Mouse (Mus musculus) embryonic stem cell, embryonic (primary cell): ENCODE results near the gene Ube2c.

Source experiments
- CTCF ChIA-PET, 4 experiments: fragments of 300-600 bp in 2 of 4; fragments of 350-600 bp in 2 of 4; sonication (Branson Sonifier 250); formaldehyde crosslinking; loops; one replicate each; lab custom pipeline; 2022; ENCODE audit warnings: inconsistent platforms in 2 of 4; lab: Charles Lee
- POLR2A ChIA-PET, 4 experiments: fragments of 300-600 bp in 2 of 4; fragments of 350-600 bp in 2 of 4; sonication (Branson Sonifier 250); formaldehyde crosslinking; loops; one replicate each; lab custom pipeline; 2022; ENCODE audit warnings: antibody characterized with exemption in 4 of 4, inconsistent platforms in 1 of 4; lab: Charles Lee

The Ube2c gene

GRCm38 (mm10) chr2:164769258-164770037 is at the start of gene Ube2c:
Gene Ube2c, plus strand, starts transcription at chr2:164769898.
- POLR2A ChIA-PET = interaction anchor here (0.6 to 19.8 kb wide), 51 partner anchors 8 to 313 kb away, joined by 3 to 366 read pairs (median 4); partner anchors contain the start of genes Snx21 (in 3 of the 4), Zswim1 (in 3 of the 4), Acot8 (in 2 of the 4) and Pltp (in 2 of the 4)
- CTCF ChIA-PET = interaction anchor here in 3 of 4 experiments (0.6 to 1.9 kb wide), 12 partner anchors 15 to 684 kb away, joined by 3 to 7 read pairs (median 4); partner anchors contain the start of genes Snx21 (in 1 of the 3), Wfdc10 (in 1 of the 3) and Wfdc9 (in 1 of the 3)

GRCm38 (mm10) chr2:164723276-164723675 is 46.4 kb upstream of the Ube2c start:
- ChIA-PET CTCF (interaction anchor here (0.5 to 1.4 kb wide), 6 partner anchors 47 to 306 kb away, joined by 3 to 6 read pairs (median 4); partner anchors contain the start of genes Wfdc10 (in 2 of the 4) and Wfdc9 (in 2 of the 4)), POLR2A (interaction anchor here in 2 of 4 experiments (0.6 to 1.3 kb wide), 4 partner anchors 23 to 210 kb away, joined by 3 to 6 read pairs (median 4); partner anchors contain the start of gene Pcif1 (in 1 of the 2))

DNA sequence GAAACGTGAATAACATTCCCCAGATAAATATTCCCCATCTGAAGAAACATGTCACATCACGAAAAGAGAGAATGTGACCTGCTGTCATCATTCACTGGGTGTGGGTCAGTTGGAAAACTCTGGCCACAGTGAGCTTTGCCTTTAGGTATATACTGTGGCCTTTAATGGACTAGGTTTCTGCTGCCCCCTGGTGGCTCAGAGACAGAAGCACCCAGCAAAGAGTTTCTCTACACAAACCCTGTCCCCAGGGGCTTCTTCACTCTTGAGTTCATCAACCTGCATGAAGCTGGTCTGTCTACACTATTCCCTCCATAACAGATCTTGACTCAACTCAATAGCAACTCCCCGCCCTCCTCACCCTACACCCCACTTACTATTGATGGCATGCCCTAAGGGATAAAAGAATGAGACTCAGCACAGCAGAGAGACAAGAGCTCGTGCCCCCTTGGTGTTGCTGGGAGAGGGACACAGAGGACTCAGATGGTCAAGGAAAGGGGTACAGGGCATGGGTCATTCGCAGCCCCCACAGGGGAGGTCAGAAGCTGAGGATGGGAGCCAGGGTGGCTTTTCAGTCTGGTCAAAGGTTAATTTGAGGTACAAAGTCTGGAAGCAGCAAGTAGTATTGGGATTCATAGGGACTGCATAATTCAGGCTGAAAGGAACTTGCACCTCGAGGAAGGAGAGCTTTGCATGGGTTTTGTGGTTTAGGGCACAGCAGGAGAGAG is 43.6 kb upstream of the Ube2c start:
- ChIA-PET POLR2A (interaction anchor here in 3 of 4 experiments (0.6 to 2.2 kb wide), 5 partner anchors 11 to 147 kb away, joined by 3 to 8 read pairs (median 5); partner anchors contain the start of genes Acot8 (in 1 of the 3) and Zswim3 (in 1 of the 3)), CTCF (interaction anchor here (0.6 to 2.7 kb wide), 61 partner anchors 8 to 336 kb away, joined by 3 to 53 read pairs (median 5); partner anchors contain the start of genes Eppin (in 2 of the 4), Gm20458 (in 2 of the 4), Wfdc10 (in 2 of the 4) and Wfdc9 (in 2 of the 4))

- CTCF ChIA-PET = interaction anchor here in 3 of 4 experiments (0.6 to 1.6 kb wide), 3 partner anchors 53 to 711 kb away, joined by 3 to 4 read pairs (median 4); no protein-coding TSS in a partner anchor
- POLR2A ChIA-PET = no interaction called here
Measured at GRCm38 (mm10) chr2:164731719-164732118, 38.0 kb upstream of the Ube2c start.

- CTCF ChIA-PET = interaction anchor here in 2 of 4 experiments (0.6 to 1.2 kb wide), 4 partner anchors 48 to 639 kb away, joined by 3 read pairs; no protein-coding TSS in a partner anchor
- POLR2A ChIA-PET = interaction anchor here in 3 of 4 experiments (0.6 to 1.8 kb wide), 3 partner anchors 15 to 129 kb away, joined by 3 to 7 read pairs (median 3); no protein-coding TSS in a partner anchor
Measured at GRCm38 (mm10) chr2:164733259-164733658, 36.4 kb upstream of the Ube2c start.

DNA sequence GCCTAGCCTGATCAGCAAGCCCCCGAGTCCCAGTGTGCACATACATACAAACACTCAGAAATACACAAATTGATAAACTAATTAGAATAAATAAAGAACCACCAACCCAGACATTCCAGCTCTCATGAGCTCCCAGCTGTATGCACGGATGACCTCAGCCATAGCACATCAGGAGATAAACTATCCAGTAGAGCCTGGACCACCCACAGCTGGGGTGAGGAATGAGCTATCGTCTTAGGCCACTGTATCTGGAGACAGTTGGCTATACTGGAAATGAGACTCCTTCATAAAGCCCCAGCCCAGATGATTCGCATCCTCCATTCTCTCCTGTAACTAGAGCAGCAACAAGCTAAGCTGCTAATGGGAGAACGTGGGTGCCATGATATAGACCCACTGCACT is 34.9 kb upstream of the Ube2c start:
- CTCF ChIA-PET = interaction anchor here in 3 of 4 experiments (0.6 to 1.9 kb wide), 5 partner anchors 9 to 334 kb away, joined by 3 to 6 read pairs (median 4); no protein-coding TSS in a partner anchor
- POLR2A ChIA-PET = interaction anchor here in 2 of 4 experiments (1.3 to 1.8 kb wide), 2 partner anchors 14 to 27 kb away, joined by 3 to 7 read pairs; no protein-coding TSS in a partner anchor

GRCm38 (mm10) chr2:164735446-164735845 is 34.3 kb upstream of the Ube2c start:
- ChIA-PET POLR2A (interaction anchor here in 2 of 4 experiments (0.5 to 1.0 kb wide), 3 partner anchors 33 to 179 kb away, joined by 3 read pairs; no protein-coding TSS in a partner anchor), CTCF (interaction anchor here in 3 of 4 experiments (0.6 to 1.9 kb wide), 5 partner anchors 9 to 334 kb away, joined by 3 to 13 read pairs (median 4); no protein-coding TSS in a partner anchor)

GRCm38 (mm10) chr2:164737377-164738090 is 32.2 kb upstream of the Ube2c start:
- POLR2A ChIA-PET = interaction anchor here in 2 of 4 experiments (0.7 to 1.7 kb wide), 4 partner anchors 11 to 119 kb away, joined by 5 to 6 read pairs (median 5); partner anchors contain the start of genes Pltp (in 1 of the 2) and Ube2c (in 1 of the 2)
- CTCF ChIA-PET = interaction anchor here in 3 of 4 experiments (0.6 to 2.9 kb wide), 11 partner anchors 8 to 984 kb away, joined by 3 to 14 read pairs (median 4); partner anchors contain the start of genes Dnttip1 (in 1 of the 3) and Wfdc3 (in 1 of the 3)

DNA sequence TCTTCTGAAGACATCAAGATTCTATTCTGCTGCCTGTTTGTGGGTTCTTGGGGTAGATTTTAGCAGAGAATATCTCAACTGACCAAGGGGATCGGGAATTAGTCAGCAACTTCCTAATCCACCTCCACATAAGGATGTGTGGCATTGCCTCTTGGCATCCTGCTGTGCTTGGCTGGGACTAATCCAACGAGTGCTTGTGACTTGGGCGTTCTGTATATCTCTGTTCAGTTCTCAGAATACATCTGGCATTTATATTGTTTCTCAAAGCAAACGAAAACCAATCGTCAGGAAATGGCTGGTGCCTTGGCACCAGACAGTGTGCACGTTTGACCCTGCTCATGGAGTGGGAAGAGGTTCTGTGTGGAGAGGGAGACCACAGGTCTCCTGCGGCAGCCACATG is 29.8 kb upstream of the Ube2c start:
- POLR2A ChIA-PET = no interaction called here
- CTCF ChIA-PET = interaction anchor here in 2 of 4 experiments (1.5 to 2.1 kb wide), 2 partner anchors 14 to 148 kb away, joined by 3 to 6 read pairs (median 6); no protein-coding TSS in a partner anchor

DNA sequence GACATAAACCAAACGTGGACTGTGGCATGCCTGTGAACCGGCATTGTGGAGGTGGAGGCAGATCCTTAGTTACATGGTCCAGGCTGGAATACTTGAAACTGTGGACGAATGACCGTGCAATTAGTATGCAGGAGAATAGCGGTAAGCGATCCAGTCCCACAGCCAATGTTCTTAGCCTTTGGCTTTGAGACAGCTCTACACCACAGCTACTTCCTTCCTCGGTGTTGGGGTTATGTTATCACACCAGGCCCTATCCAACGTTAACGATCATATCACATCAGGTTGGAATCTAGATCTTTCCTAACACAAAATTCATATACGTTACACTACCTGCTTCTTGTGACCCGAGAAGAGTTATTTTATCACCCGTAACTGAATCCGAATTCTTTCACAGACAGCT is 24.7 kb upstream of the Ube2c start:
- ChIA-PET POLR2A (interaction anchor here in 2 of 4 experiments (0.6 to 2.5 kb wide), 8 partner anchors 12 to 341 kb away, joined by 3 to 11 read pairs (median 8); partner anchors contain the start of gene Zswim1 (in 1 of the 2)), CTCF (interaction anchor here in 2 of 4 experiments (1.2 kb wide), 2 partner anchors 8 to 19 kb away, joined by 3 to 4 read pairs; no protein-coding TSS in a partner anchor)

GRCm38 (mm10) chr2:164745843-164746479 is 23.7 kb upstream of the Ube2c start, which contains the start of the genes Wfdc3 and Dnttip1:
Gene Wfdc3, minus strand, starts transcription at chr2:164745931.
Gene Dnttip1, plus strand, starts transcription at chr2:164745983.
- POLR2A ChIA-PET = interaction anchor here (0.5 to 2.5 kb wide), 21 partner anchors 9 to 303 kb away, joined by 3 to 11 read pairs (median 4); partner anchors contain the start of genes Ube2c (in 2 of the 4), Acot8 (in 1 of the 4), Zswim1 (in 1 of the 4) and Zswim3 (in 1 of the 4)
- CTCF ChIA-PET = interaction anchor here (0.6 to 1.2 kb wide), 6 partner anchors 9 to 120 kb away, joined by 3 to 4 read pairs (median 4); no protein-coding TSS in a partner anchor

GRCm38 (mm10) chr2:164746693-164747092 is 23.0 kb upstream of the Ube2c start:
- ChIA-PET CTCF (no interaction called here), POLR2A (interaction anchor here (0.8 to 2.5 kb wide), 17 partner anchors 10 to 228 kb away, joined by 3 to 11 read pairs (median 4); partner anchors contain the start of genes Ube2c (in 2 of the 4), Acot8 (in 1 of the 4), Zswim1 (in 1 of the 4) and Zswim3 (in 1 of the 4))

- ChIA-PET CTCF (interaction anchor here in 3 of 4 experiments (0.5 to 0.9 kb wide), 3 partner anchors 46 to 123 kb away, joined by 3 to 6 read pairs (median 5); no protein-coding TSS in a partner anchor), POLR2A (interaction anchor here (0.6 to 3.2 kb wide), 15 partner anchors 10 to 305 kb away, joined by 3 to 30 read pairs (median 4); partner anchors contain the start of genes Sdc4 (in 1 of the 4), Tnnc2 (in 1 of the 4) and Ube2c (in 1 of the 4))
Measured at GRCm38 (mm10) chr2:164748191-164748590, 21.5 kb upstream of the Ube2c start.

DNA sequence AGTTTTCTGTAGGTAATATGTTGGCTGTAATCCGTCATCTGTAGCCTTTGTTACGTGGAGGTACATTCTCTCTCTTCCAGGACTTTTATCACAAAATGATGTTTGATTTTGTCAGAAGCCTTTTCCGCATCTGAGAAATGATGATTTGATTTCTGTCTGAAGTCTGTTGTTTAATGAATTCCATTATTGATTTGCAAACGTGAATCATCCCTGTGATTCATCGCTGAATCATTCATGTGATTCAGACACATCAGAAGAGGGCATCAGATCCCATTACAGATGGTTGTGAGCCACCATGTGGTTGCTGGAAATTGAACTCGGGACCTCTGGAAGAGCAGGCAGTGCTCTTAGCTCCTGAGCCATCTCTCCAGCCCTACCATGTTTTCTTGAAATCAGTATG is 20.7 kb upstream of the Ube2c start:
- POLR2A ChIA-PET = interaction anchor here (0.5 to 3.2 kb wide), 19 partner anchors 9 to 306 kb away, joined by 3 to 30 read pairs (median 4); partner anchors contain the start of genes Gm20458 (in 1 of the 4), Sdc4 (in 1 of the 4), Tnnc2 (in 1 of the 4) and Ube2c (in 1 of the 4)

DNA sequence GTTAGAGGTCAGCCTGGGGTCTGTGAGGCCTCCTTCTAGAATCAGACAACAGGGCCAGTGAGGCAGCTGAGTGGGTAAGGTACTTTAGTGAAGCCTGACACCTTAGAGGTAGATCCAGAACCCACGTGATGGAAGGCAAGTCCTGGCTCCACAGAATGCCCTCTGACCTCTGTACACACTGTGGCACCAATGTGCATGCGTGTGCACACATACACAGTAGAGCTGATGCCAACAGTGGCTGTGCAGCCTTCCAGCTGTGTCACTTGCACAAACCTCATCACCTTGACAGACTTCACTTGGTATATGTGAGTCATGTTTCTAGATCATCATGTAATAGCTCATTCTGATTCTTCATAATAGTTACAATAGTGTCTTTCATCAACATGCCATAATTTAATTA is 17.2 kb upstream of the Ube2c start:
- CTCF ChIA-PET = interaction anchor here in 1 of 4 experiments (0.6 kb wide), 2 partner anchors 266 to 664 kb away, joined by 3 read pairs; no protein-coding TSS in a partner anchor

More for the DNA sequence above, 20.7 kb upstream of the Ube2c start:
- CTCF ChIA-PET = interaction anchor here in 2 of 4 experiments (0.9 to 2.2 kb wide), 2 partner anchors 45 kb away, joined by 3 to 9 read pairs; no protein-coding TSS in a partner anchor

More for the DNA sequence above, 17.2 kb upstream of the Ube2c start:
- POLR2A ChIA-PET = interaction anchor here in 3 of 4 experiments (1.1 to 11.6 kb wide), 6 partner anchors 9 to 42 kb away, joined by 3 to 114 read pairs (median 6); partner anchors contain the start of gene Ube2c (in 3 of the 3)
